Mouse (Mus musculus) stomach, postnatal 0 days (tissue): ENCODE data around the gene Mettl7a1.

ENCODE experiments used
- CTCF ChIP-seq: IDR thresholded peaks from 2 replicates; pipeline ENCODE4 v1.5.1; 2016; ENCODE audit warnings: antibody characterized with exemption, low read depth, mild to moderate bottlenecking, moderate library complexity
- EP300 ChIP-seq: optimal IDR thresholded peaks from 2 replicates; pipeline ENCODE3; 2016; ENCODE audit warnings: antibody characterized with exemption

DNA sequence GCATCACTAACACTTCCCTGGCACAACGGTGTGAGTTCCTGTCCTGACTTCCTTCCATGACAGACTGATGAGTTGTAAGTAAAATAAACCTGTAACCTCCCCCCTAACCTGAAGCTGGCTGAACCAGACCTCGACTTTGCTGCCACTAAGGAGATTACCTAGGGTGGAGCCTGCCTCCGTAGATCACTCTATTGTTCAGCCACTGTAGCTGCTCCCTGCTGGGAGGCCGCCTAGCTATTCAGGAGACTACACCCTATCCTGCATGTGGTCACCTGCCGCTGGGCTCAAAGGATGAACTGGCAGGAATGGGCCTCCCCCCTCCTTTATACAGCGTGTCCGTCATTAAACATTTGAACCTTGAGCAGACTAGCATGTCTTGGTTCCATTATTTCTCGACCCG, 34.2 kb upstream of the Mettl7a1 start:
- no peak for TF ChIP-seq CTCF
- TF ChIP-seq EP300: no peak
